Mouse (Mus musculus) testis, postnatal 10 days (tissue): ENCODE data around the gene Slc15a1.

Experiments
- DNase-seq: peaks from one replicate; pipeline ENCODE4 v3.0.0; 2021; ENCODE audit warnings: low spot score

Slc15a1 gene

DNA sequence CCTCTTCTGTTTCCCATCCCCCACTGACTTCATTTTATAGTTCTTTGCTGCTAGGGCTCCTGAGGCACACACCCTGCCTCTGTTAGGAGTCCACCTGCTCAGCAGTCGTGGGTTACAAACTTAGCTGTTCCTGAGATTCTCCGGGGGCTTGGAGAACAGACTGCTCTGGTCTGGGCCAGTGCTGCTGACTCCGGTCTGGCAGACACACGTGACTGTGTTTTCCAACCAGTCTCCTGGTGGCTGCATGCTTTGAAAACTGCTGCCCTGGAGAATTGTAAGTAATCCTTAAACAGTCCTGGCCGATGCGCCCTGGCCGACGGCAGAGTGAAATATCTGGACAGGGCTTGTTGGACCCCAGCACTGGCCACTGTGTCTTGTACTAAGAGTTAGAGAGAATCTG, 12.7 kb downstream of the Slc15a1 start:
- DNase-seq: no peak

DNA sequence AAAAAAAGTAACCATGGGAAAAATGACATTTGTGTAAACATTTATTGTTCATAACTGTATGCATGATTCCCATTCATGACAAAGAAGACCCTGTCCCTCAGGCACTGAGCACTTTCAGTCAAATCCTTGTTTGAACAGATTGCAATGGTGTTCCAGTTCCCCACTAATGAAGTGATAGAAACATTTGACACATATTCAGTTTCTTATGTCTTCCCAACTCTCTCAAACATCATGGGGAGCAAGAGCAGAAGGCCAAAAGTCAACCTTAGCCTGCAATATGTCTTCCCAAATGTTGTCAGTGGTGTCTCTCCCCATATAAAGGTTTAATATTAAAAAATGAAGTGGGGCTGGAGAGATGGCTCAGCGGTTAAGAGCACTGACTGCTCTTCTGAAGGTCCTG, 19.3 kb downstream of the Slc15a1 start:
- DNase-seq: no peak

DNA sequence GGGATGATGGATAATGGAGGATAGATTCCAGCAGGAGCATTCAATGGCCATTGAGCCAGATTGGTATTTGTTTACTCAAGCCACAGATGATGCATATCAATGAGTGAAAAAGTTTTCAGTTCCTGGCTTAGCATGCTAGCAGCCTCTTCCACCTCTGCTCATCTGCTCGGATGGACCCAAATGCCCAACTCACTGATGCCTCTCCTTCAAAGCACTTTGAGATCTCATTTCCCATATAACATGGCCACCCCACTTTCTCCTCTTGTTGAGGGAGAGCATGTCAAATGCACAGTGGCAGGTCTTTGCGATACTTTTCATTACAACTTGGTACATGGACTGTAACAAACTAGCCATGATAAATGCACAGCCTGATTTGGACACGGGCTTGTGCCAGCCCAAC, 20.6 kb downstream of the Slc15a1 start:
- no peak for DNase-seq

DNA sequence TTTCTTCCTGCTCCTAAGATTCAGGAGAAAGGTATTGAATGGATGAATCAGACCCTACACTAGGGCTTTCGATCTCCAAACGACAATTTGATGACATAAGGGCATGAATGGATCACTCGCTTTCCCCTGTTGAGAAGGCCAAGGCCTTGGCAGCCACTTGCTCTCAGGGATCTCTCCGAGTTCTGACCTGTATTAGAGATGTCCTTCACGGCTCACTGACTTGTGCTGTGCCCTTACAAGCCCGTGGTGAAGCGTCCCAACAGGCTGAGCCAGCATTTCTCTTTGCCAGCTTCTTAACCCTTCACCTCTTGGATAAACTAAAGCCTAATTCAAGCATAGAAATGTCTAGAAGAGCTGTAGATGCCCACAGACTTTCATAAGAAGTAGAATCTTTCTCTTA, 22.9 kb downstream of the Slc15a1 start:
- DNase-seq: no peak

DNA sequence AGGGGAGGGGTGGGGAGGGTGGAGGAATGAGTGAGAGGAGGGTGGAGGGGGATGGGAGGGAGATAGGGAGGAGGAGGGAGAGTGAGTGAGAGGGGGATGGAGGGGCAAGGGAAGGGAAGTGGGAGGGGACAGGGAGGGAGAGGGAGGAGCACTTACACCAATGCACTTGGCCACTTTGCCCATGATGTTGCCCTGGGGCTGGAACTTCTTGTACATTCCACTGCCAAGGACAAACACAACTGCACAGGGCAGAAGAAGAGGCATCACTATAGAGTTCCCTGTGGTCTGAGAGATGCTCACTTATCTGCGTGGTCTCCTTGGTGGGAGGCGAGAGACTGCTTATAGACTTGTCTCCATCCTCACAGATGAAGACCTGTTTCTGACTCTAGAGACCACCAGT, 23.5 kb downstream of the Slc15a1 start:
- DNase-seq: no peak

DNA sequence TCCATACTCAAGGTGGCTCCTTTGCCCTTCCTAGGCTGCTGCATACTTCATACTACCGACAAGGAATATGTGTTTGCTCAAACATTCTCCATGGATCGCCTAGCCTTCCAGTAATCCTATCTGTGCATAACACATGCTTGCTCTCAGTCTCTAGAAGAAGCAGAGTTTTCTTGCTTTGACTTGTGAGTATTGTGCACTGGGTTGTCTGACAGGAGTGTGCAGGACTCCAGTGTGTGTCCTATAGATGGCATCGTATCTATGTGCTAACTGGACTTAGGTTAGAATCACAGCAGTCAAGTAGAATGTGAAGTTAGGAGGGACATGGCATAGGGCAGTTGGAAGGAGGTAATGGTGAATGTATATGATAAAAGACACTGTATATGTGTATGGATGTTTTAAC, 26.0 kb downstream of the Slc15a1 start:
- DNase-seq: no peak

DNA sequence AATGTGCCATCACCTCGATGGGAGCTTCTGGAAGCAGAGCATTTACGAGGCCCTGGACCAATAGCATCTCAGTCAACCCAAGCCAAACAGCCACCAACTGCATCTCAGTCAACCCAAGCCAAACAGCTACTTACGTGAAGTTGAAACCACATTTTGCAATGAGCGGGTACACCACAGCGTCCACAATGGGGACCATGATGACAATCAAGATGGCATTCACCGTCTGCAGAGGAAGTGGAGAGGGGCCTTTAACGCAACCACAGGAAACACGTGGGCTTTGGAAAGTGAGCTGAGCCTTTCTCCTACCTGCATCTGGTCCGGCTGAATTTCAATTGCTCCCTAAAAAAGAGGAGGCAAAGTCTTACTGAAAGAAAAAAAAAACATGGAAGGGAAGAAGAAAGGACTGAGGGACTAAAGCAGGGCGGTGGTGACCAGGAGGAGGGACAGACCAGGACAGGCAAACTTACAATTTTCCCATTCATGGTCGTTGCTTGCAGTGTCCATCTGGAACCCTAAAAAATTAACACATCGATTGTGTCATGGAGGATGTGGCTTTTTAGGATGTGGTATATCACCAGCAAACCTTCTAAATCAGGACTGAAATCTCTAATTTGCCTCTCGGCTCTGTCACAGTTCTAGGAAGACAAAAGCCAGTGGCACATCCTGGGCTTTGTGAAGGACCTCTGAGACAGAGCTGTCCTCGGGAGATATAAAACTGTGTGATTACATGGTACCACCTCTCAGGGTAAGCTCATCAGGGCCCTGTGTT, 26.9 kb downstream of the Slc15a1 start:
- no peak for DNase-seq

DNA sequence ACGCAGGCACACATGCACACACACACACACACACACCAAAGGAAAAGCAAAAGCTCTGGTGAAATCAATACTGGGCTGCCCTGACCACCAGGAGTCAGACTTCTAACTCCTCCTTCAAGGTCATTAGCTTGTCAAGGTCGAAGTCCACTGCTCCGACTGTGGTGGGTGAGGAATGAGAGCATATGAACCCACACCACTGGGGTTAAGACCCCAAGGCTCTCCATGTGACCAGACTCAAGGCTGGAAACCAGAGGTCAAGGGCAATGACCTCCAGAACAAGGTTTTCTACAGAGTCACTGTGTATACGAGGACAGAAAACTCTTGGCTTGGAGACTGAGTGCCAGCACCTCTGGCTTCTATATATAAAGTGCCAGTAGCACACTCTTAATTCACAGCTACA, 31.2 kb downstream of the Slc15a1 start:
- no peak for DNase-seq

DNA sequence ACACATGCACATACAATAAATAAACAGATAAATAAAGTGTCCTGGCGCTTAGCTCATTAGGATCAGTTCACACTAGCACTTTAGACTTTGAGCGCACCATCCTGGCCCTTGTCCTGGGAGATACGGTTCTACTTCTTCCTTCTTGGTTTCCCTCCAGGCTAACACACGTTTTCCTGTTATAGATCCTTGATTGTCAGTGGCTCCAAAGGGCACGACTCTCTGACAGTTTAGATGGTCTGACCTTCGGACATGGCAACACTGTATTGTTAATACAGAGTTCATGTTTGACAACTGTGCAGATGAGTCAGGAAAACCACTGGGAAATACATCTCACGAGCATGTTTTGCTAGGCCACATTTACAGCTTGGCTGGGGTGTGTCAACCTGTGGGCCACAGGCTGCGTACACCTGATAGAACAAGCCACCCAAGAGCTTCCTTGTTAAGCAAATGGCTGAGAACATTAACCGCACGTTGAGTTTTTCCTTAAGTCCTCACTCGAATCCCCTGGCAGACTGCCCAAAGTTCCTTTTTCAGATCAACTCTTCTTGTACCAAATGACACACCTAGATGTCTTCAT, 33.4 kb downstream of the Slc15a1 start:
- no peak for DNase-seq

DNA sequence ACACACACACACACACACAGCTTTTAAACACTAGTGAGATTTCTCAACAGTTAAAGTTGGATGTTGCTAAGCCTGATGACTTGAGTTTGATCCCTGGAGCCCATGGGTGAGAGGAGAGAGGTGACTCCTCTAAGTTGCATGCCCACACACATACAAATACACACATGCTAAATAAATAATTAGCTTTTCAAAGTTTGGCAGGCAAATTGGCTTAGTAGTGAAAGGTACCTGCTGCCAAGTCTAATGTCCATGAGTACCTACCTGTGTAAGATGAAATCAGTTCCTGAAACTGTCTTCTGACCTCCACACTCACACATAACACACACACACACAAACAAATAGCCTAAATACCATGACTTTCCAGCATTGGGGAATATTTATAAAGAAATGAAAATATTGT, 35.5 kb downstream of the Slc15a1 start:
- no peak for DNase-seq

DNA sequence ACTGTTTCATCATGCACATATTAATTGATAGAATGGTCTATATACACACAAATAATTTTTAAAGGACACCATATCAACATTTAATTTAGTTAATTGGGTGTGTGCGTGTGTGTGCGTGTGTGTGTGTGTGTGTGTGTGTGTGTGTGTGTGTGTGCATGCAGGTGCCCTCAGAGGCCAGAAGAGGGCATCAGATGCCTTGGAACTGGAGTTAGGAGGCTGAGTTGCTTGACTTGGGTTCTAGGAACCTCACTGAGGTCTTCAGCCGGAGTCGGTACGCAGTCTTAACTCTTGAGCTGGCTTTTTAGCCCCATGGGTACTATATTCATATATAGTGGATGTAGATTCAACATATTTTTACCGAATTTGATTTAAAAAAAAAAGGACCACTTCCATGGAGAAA, 37.4 kb downstream of the Slc15a1 start:
- DNase-seq: no peak

DNA sequence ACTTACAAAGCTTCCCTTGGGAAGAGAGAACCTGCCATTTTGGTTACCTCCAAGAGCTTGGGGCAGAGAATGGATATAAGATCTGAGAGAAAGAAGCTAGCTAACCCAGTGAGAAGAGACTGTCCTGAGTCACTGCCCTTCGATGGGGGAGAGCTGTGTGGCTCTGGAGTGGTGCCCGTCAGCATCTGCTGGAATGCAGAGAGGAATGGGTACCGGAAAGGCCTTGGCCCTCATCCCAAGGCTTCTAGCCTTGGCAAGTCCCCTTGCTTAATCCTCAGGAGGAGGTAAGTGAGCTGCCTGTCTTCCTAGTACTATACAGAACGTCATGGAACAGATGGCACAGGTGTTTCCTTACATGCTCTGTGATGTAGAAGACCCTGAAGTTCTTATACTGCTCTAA, 38.6 kb downstream of the Slc15a1 start:
- DNase-seq: no peak

DNA sequence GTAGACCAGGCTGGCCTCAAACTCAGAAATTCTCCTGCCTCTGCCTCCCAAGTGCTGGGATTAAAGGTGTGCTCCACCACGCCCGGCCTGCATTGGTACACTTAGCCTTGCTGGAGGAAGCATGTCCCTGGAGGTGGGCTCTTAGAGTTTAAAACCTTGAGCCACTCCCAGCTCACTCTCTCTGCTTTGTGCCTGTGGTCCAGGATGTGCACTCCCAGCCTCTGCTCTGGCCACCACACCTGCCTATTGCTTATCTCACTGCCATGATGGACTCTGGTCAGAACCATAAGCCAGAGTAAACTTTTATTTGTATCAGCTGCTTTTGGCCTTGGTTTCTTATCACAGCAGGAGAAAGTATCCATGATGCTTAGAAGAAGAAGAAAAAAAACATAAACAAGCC, 40.7 kb downstream of the Slc15a1 start:
- no peak for DNase-seq

DNA sequence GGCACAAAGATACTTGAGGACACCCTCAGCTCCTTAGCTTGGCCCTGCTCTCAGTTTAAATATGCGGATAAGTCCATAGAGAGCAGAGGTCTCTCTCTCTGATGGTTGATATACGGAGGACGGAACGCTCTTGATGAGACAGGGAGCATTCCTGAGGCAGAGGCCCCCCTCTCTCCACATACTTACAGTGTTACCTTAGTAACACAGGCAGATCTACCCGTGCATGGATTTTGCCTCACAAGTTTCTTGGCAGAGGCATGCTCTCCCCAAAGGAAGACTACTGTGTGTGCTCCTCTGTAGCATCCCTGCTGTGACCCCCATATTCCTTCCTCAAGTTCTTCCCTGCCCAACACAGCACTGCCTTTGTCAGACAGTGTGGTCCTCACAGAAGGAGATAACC, 42.3 kb downstream of the Slc15a1 start:
- DNase-seq: no peak

DNA sequence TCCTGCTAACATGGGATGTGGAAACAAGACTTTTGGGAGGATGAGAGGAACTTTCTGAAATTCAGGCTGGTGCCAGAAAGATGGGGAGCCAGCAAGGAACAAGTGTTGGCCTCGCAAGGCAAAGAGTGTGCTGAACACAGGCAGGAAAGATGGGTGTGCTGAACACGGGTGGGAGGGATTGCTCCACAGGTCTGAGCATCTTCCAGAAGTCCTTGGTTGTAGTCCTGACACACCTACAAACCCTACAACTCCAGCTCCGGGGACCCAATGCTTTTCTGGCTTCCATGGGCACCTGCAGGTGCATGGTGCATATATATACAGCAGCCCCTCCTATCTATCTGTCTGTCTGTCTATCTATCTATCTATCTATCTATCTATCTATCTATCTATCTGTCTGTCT, 44.1 kb downstream of the Slc15a1 start:
- DNase-seq: no peak

DNA sequence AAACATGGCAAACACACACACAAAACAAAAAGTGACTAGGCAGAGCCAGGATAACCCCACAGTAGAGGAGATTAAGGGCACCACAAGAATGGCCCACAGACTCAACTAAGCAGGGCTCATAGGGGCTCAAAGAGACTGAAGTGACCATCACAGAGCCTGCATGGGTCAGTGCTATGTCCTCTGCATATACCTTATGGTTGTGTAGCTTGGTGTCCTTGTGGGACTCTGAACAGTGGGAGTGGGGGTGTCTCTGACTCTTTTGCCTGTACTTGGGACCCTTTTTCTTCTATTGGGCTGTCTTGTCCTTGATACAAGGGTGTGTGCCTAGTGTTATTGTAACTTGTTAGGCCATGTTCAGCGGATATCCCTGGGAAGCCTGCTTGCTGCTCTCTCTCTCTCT, 46.5 kb downstream of the Slc15a1 start:
- DNase-seq: no peak

DNA sequence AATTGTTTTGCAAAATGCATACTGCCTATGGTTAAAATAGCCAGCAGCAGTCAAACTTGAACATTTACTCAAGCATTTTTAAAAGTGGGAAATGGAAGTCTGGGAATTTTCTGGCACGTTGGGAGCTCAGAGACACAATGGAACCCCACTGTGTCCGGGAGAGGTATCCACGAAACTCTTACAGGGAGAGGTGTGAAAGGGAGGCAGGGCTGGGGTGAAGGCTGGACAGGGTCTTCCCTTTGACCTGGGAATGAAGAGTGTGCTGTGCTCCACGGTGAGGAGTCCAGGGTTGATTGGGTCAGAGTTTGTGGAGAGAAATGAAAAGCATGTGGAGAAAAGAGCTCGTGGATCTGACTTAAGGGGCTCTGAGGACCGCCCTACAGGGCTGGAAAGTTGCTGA, 47.5 kb downstream of the Slc15a1 start:
- DNase-seq: no peak

DNA sequence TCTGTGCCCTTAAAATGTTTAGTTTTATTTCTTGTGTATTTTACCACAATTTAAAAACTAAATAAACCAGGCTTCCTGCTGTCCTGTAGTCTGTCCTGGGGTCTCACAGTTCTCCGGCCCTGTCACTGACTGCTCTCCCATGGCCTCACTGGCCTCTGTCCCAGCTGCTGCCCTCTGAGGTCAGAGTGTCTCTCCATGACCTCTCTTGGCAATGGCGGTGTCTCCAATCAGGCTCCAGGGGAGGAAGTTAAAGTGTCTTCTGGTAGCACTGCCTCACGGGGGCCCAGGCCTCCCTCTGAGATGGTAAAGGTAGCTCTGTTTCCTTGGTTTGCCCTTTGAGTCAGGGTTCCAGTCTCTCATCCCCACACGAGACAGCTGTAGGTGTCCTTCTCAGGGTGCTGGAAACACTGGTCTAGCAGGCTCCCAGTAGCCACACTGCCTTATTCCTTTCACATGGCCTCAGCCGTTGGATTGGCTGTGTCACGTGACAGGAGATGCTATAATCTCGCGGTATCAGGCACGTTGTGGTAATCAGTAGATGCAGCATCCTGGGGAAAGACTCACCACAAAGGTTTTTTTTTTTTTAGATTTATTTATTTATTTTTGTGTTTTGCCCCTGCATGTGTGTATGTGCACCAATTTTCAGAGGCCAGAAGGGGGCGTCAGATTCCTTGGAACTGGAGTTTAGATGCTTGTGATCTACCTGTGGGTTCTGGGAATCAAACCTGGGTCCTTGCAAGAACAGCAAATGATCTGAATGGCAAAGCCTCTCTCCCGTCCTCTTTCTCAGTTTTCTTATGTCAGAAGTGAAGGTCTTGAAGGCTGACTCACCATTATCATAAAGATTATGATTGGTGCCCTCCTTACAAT, 48.4 kb downstream of the Slc15a1 start:
- no peak for DNase-seq

DNA sequence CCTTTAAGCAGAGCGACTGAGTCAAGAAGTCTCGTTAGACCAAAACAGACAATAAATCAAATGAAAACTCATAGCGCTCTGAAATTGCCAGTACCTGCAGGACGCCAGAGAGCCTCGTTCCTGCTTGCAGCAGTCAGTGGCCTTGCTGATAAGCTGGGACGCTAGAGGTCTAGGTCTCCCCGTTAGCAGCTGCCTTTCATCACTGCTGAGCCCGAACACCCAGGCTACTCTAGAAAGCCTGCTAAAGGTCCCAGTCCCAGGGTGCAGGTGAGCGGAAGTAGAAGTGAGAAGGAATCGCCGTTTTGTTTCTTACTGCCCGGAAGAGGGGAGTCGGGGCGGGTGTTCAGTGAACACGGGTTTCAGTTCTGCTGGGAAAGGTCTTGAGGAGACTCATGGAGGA, 49.1 kb downstream of the Slc15a1 start:
- DNase-seq: no peak

DNA sequence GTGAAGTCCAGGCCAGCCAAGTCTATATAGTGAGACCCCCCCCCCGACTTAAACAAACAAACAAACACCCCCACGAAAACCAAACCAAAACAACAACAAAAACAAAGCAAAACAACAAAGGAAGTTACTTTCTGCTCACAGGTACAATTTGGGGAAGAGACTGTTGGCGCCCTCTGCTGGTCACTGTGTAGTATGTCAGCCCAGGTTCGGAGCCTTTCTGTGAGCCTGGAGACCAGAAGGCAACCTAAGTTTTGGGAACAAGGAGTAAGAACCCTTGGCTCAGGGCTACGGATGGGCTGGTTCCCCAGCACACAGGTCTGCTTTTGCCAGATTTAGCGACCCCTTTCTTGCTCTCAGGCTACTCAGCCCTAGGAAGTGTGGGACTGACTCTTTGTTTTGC, 49.5 kb downstream of the Slc15a1 start:
- DNase-seq: peak; percentile 80

DNA sequence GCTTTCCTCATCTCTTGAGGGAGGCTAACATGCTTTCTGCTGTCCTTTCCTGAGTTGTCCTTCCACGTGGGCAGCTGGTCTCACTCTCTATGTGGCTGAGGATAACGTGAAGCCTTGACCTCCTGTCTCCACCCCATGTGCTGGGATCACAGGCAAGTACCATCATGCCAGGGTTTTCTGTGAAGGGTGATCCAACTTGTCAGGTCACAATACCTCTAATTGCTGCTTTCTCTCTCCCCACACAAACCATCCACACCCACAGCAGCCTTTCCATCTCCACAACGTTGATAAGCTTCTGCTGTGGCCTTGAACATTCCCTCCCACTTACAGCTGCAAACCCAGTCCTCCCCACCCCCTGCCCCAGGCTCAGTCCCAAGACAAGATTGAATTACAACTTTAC, 51.9 kb downstream of the Slc15a1 start:
- DNase-seq: no peak

DNA sequence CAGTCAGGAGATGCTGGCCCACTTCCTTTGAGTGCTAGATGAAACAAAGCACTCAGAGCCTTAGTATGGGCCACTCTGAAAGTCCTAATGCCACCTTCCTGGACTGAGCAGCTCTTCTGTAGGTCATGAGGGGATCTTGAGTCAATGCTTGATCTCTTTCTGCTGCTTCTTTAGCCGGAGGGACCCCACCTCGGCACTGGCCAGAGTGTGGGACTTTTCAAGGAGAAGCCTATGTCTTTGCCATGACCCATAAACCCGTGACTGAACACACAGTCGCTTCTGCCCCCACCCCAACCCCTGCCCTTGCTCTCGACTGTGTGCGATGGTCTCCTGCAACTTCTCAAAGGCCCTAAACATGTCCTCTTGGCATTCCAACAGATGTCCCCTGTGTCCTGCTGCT, 52.8 kb downstream of the Slc15a1 start:
- no peak for DNase-seq

DNA sequence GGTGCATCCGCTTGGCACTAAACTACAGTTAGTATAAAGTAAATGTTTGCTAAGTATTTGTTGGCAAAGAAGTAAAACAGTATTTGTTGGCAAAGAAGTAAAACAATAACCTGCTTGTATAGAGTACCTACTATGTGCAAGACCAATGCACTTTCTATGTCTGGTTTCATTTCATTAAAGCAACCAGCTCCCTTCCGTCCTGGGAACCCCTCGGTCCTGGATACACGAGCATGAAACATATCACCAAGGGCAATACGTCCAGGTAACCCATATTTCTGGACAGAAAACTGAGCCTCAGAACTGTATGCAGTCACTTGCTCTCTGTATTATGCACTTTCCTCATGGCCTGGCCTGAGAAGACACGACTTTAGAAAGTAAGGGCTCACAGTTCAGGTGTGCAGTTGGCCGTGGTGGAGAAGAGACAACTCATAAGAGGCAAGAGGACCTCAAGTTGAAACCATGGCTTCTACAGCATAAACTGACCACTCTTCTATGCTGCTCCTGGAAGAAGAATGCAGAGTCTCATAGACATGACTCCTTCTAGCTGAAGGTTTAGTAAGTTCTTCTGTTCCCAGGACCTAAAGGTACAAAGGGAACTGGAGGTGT, 53.5 kb downstream of the Slc15a1 start:
- DNase-seq: no peak
